Mouse (Mus musculus) small intestine, adult 2 months (tissue): ENCODE results near the gene Gm20388.

Experiments
- CTCF ChIP-seq: fragments of 200-500 bp; IDR thresholded peaks from 2 replicates; pipeline ENCODE4 v1.5.1; 2012; ENCODE audit warnings: low read depth, mild to moderate bottlenecking, control low read depth, inconsistent platforms, low read length, moderate library complexity, mixed read lengths; ENCODE audit not compliant: insufficient replicate concordance, insufficient read length; ENCODE audit errors: extremely low read depth
- POLR2A ChIP-seq: fragments of 200-500 bp; IDR thresholded peaks from 2 replicates; pipeline ENCODE4 v1.6.1; 2012; ENCODE audit warnings: low read depth, mild to moderate bottlenecking, control low read depth, inconsistent platforms, low read length, moderate library complexity

DNA sequence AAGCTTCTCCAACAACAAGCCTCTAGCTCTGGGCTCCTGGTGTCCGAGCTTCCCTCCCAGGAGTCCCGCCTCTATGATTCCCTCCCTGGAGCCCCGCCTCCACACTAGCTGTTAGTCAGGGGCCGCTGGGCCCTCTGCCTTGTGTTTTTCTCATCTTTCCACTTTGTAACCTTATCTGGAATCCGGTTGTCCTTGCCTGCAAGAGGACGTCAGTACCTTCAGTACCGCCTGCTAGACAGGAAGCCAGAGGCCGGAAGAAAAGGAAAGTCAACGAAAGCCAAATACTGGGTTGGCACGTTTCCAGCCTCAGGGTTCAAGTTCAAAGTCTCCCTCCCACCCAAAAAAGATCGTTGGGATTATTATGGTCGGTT is 841.4 kb downstream of the Gm20388 start:
- no peak for TF ChIP-seq CTCF
- no peak for TF ChIP-seq POLR2A
